Mouse (Mus musculus) bone marrow, adult 2 months (tissue): ENCODE data around the gene 2410004B18Rik. TPM values are rescaled to one million over a fixed set of nuclear protein-coding genes. Genes with fewer than 3 reads are reported as not detected.

ENCODE experiments used
- H3K27ac ChIP-seq: fragments of 200-500 bp; 2 replicates; pipeline ENCODE4 v1.5.1; 2012; ENCODE audit warnings: low read depth, mild to moderate bottlenecking, control low read depth, inconsistent platforms, low read length; ENCODE audit not compliant: control insufficient read depth, poor library complexity, insufficient read depth
- H3K4me1 ChIP-seq: fragments of 200-500 bp; 2 replicates; pipeline ENCODE4 v1.6.1; 2011; ENCODE audit warnings: low read length; ENCODE audit not compliant: control insufficient read depth, insufficient read depth
- H3K4me3 ChIP-seq: fragments of 200-500 bp; replicated peaks from 2 replicates; pipeline ENCODE3; 2011; ENCODE audit warnings: mild to moderate bottlenecking, low read depth, low read length, control low read depth; ENCODE audit not compliant: control insufficient read depth
- CTCF ChIP-seq: fragments of 200-500 bp; IDR thresholded peaks from 2 replicates; pipeline ENCODE4 v1.5.1; 2011; ENCODE audit warnings: low read length, control low read depth; ENCODE audit not compliant: control insufficient read depth, insufficient read depth
- POLR2A ChIP-seq: fragments of 200-500 bp; IDR thresholded peaks from 2 replicates; pipeline ENCODE4 v1.6.1; 2011; ENCODE audit warnings: low read depth, mild to moderate bottlenecking, control low read depth, low read length, borderline replicate concordance; ENCODE audit not compliant: control insufficient read depth
- WGBS: fragments of 180-500 bp; shearing (Covaris S2); methylation state at CpG from one replicate; pipeline ENCODE4 v1.1.7; 2018; 5-methylcytosine and 5-hydroxymethylcytosine counted together
- polyA plus RNA-seq: library from polyadenylated mRNA; stranded (reverse); fragments of >200 nt; gene quantifications from 2 replicates; pipeline ENCODE4 v1.2.4, GENCODE M21; 2011; ENCODE audit warnings: low replicate concordance; ENCODE audit not compliant: missing spikeins, insufficient read depth, insufficient read length

The 2410004B18Rik gene
- polyA plus RNA-seq, 1 experiment: 34.3 TPM

- H3K4me1 ChIP-seq: no peaks in the 10 kb centered on the region
- WGBS: 27% methylated on average over 14 of the region's 14 CpGs
- no peak overlapping the region for H3K27ac ChIP-seq
- TF ChIP-seq POLR2A (no peak), CTCF (no peak)
- H3K4me3 ChIP-seq: no peak overlapping the region
Observed at GRCm38 (mm10) chr3:145993481-145994201, 55.8 kb downstream of the 2410004B18Rik start.

Other genes starting within 250 kb of the 2410004B18Rik start
- 0.70 and 2.4 TPM in 2 replicates for gene Ddah1, start 179.3 kb upstream of the 2410004B18Rik start, polyA plus RNA-seq
- 8.8 and 14.2 TPM in 2 replicates for gene Bcl10, start 15.2 kb upstream of the 2410004B18Rik start, polyA plus RNA-seq
- 0.49 and 2.1 TPM in 2 replicates for gene Syde2, start 49.9 kb downstream of the 2410004B18Rik start, polyA plus RNA-seq
- not detected in 2 replicates for gene Wdr63, start 170.1 kb downstream of the 2410004B18Rik start, polyA plus RNA-seq
- not detected in 2 replicates for gene Mcoln3, start 179.4 kb downstream of the 2410004B18Rik start, polyA plus RNA-seq
- gene Mcoln2, start 211.8 kb downstream of the 2410004B18Rik start, polyA plus RNA-seq: 3.6 and 4.0 TPM in 2 replicates